Mouse (Mus musculus) liver, embryonic 14.5 days (tissue): ENCODE measurements around the gene Lrba.

Experiments
- CTCF ChIP-seq: IDR thresholded peaks from 2 replicates; pipeline ENCODE4 v1.5.1; 2016; ENCODE audit warnings: antibody characterized with exemption, low read depth, control low read depth
- EP300 ChIP-seq: IDR thresholded peaks from 2 replicates; pipeline ENCODE4 v1.6.1; 2016; ENCODE audit warnings: antibody characterized with exemption, low read depth

GRCm38 (mm10) chr3:86541863-86542397 lies 317.4 kb downstream of the Lrba start:
- TF ChIP-seq CTCF, result no peak
- TF ChIP-seq EP300, result no peak
